Mouse (Mus musculus) CH12.LX (cell line): ENCODE data around the gene Cryzl2. TPM values are rescaled to one million over a fixed set of nuclear protein-coding genes. Genes with fewer than 3 reads are reported as not detected.
A peak's percentile ranks its signal among the peaks of the same experiment; 100 is the strongest.

Source experiments
- DNase-seq: peaks from one replicate; pipeline ENCODE4 v3.0.0-alpha.2; 2013; ENCODE audit errors: extremely low read depth
- H3K27ac ChIP-seq: 2 replicates; pipeline ENCODE4 v1.5.1; 2012; ENCODE audit warnings: low read depth, mild to moderate bottlenecking, control low read depth, moderate library complexity; ENCODE audit not compliant: insufficient read depth
- H3K27me3 ChIP-seq: replicated peaks from 2 replicates; pipeline ENCODE3; 2012; ENCODE audit warnings: inconsistent platforms
- H3K36me3 ChIP-seq, 2 experiments: replicated peaks in 1 of 2; 2 replicates each; pipeline versions ENCODE3 to v1.6.1; 2012; ENCODE audit warnings: inconsistent platforms in 1 of 2, low read length in 1 of 2, mild to moderate bottlenecking in 1 of 2, mixed read lengths in 1 of 2, moderate library complexity in 1 of 2; ENCODE audit not compliant: control insufficient read depth in 1 of 2, insufficient read depth in 1 of 2
- H3K4me1 ChIP-seq, 2 experiments: 2 replicates each; pipeline ENCODE4 v1.6.1; 2012; ENCODE audit warnings: inconsistent platforms in 1 of 2, moderate library complexity in 1 of 2; ENCODE audit not compliant: insufficient read depth in 2 of 2, control insufficient read depth in 1 of 2
- H3K4me2 ChIP-seq: 2 replicates; pipeline ENCODE4 v1.6.1; 2012; ENCODE audit warnings: low read depth, mild to moderate bottlenecking, control low read depth; ENCODE audit not compliant: poor library complexity, insufficient read depth, severe bottlenecking
- H3K4me3 ChIP-seq, 3 experiments: fragments of 150-350 bp in 1 of 3; sonication (generic) in 1 of 3; replicated peaks in 1 of 3; 2 replicates each; pipeline versions ENCODE3 to v1.5.1; 2011 to 2012; ENCODE audit warnings: low read depth in 2 of 3, low read length in 2 of 3, mild to moderate bottlenecking in 2 of 3, moderate library complexity in 2 of 3, control low read depth in 1 of 3, improper control_type of control experiment in 1 of 3, inconsistent platforms in 1 of 3, mixed read lengths in 1 of 3; ENCODE audit not compliant: poor library complexity in 1 of 3
- H3K79me2 ChIP-seq: replicated peaks from 2 replicates; pipeline ENCODE4 v1.6.1; 2012; ENCODE audit warnings: mild to moderate bottlenecking, moderate library complexity; ENCODE audit not compliant: control insufficient read depth, poor library complexity, insufficient read depth, severe bottlenecking; ENCODE audit errors: extremely low read depth
- H3K9ac ChIP-seq: 2 replicates; pipeline ENCODE4 v1.6.1; 2012; ENCODE audit warnings: low read depth, mild to moderate bottlenecking, control low read depth, moderate library complexity; ENCODE audit not compliant: insufficient read depth
- H3K9me3 ChIP-seq: replicated peaks from 2 replicates; pipeline ENCODE3; 2012; ENCODE audit warnings: low read length, inconsistent platforms, mixed read lengths
- BHLHE40 ChIP-seq: IDR thresholded peaks from 2 replicates; pipeline ENCODE4 v1.6.1; 2011; ENCODE audit warnings: mild to moderate bottlenecking, low read depth, low read length, improper control_type of control experiment
- CHD1 ChIP-seq: IDR thresholded peaks from 2 replicates; pipeline ENCODE4 v1.6.1; 2012; ENCODE audit warnings: low read depth, low read length, improper control_type of control experiment, inconsistent platforms
- CHD2 ChIP-seq: IDR thresholded peaks from 2 replicates; pipeline ENCODE4 v1.6.1; 2011; ENCODE audit warnings: low read length, improper control_type of control experiment
- CTCF ChIP-seq, 2 experiments: IDR thresholded peaks in 1 of 2; conservative IDR thresholded peaks in 1 of 2; 2 replicates each; pipeline ENCODE4 v1.5.1; 2011 to 2012; ENCODE audit warnings: low read depth in 2 of 2, low read length in 2 of 2, improper control_type of control experiment in 1 of 2, inconsistent platforms in 1 of 2, mild to moderate bottlenecking in 1 of 2, moderate library complexity in 1 of 2
- E2F4 ChIP-seq: IDR thresholded peaks from 2 replicates; pipeline ENCODE4 v1.6.1; 2011; ENCODE audit warnings: low read depth, low read length, improper control_type of control experiment; ENCODE audit not compliant: insufficient replicate concordance
- ELF1 ChIP-seq: IDR thresholded peaks from 2 replicates; pipeline ENCODE4 v1.6.1; 2014; ENCODE audit warnings: low read depth, mild to moderate bottlenecking, inconsistent platforms, low read length, improper control_type of control experiment
- EP300 ChIP-seq: IDR thresholded peaks from 2 replicates; pipeline ENCODE4 v1.6.1; 2011; ENCODE audit warnings: low read length, improper control_type of control experiment
- ETS1 ChIP-seq: conservative IDR thresholded peaks from 2 replicates; pipeline ENCODE4 v1.6.1; 2012; ENCODE audit warnings: low read depth, mild to moderate bottlenecking, inconsistent platforms, low read length, improper control_type of control experiment, moderate library complexity
- GABPA ChIP-seq: IDR thresholded peaks from 2 replicates; pipeline ENCODE4 v1.6.1; 2012; ENCODE audit warnings: low read depth, low read length, improper control_type of control experiment, inconsistent platforms; ENCODE audit not compliant: insufficient replicate concordance
- HCFC1 ChIP-seq: IDR thresholded peaks from 2 replicates; pipeline ENCODE4 v1.6.1; 2012; ENCODE audit warnings: low read depth, mild to moderate bottlenecking, inconsistent platforms, low read length, improper control_type of control experiment
- IRF4 ChIP-seq: IDR thresholded peaks from 2 replicates; pipeline ENCODE4 v1.6.1; 2014; ENCODE audit warnings: low read depth, mild to moderate bottlenecking, inconsistent platforms, low read length, improper control_type of control experiment
- JUN ChIP-seq: IDR thresholded peaks from 2 replicates; pipeline ENCODE4 v1.6.1; 2011; ENCODE audit warnings: low read depth, mild to moderate bottlenecking, low read length, improper control_type of control experiment, moderate library complexity; ENCODE audit not compliant: insufficient read depth
- JUND ChIP-seq: conservative IDR thresholded peaks from 2 replicates; pipeline ENCODE4 v1.6.1; 2011; ENCODE audit warnings: low read depth, low read length, improper control_type of control experiment
- KAT2A ChIP-seq: IDR thresholded peaks from 2 replicates; pipeline ENCODE4 v1.6.1; 2012; ENCODE audit warnings: low read length, improper control_type of control experiment, inconsistent platforms; ENCODE audit not compliant: insufficient replicate concordance
- MAFK ChIP-seq: IDR thresholded peaks from 2 replicates; pipeline ENCODE4 v1.6.1; 2011; ENCODE audit warnings: low read length, improper control_type of control experiment; ENCODE audit not compliant: insufficient replicate concordance
- MAZ ChIP-seq: IDR thresholded peaks from 2 replicates; pipeline ENCODE4 v1.6.1; 2012; ENCODE audit warnings: low read depth, mild to moderate bottlenecking, inconsistent platforms, low read length, improper control_type of control experiment, moderate library complexity
- MXI1 ChIP-seq: IDR thresholded peaks from 2 replicates; pipeline ENCODE4 v1.6.1; 2011; ENCODE audit warnings: mild to moderate bottlenecking, low read depth, low read length, improper control_type of control experiment
- MYC ChIP-seq: IDR thresholded peaks from 2 replicates; pipeline ENCODE4 v1.6.1; 2011; ENCODE audit warnings: low read depth, mild to moderate bottlenecking, improper control_type of control experiment, low read length
- NELFE ChIP-seq: IDR thresholded peaks from 2 replicates; pipeline ENCODE4 v1.6.1; 2011; ENCODE audit warnings: low read depth, low read length, improper control_type of control experiment
- NRF1 ChIP-seq: IDR thresholded peaks from 2 replicates; pipeline ENCODE4 v1.6.1; 2014; ENCODE audit warnings: low read depth, mild to moderate bottlenecking, inconsistent platforms, low read length, improper control_type of control experiment, moderate library complexity
- POLR2A ChIP-seq: IDR thresholded peaks from 2 replicates; pipeline ENCODE4 v1.6.1; 2011; ENCODE audit warnings: low read depth, mild to moderate bottlenecking, improper control_type of control experiment, low read length
- RCOR1 ChIP-seq: conservative IDR thresholded peaks from 2 replicates; pipeline ENCODE4 v1.6.1; 2012; ENCODE audit warnings: low read depth, mild to moderate bottlenecking, inconsistent platforms, low read length, improper control_type of control experiment
- SIN3A ChIP-seq: IDR thresholded peaks from 2 replicates; pipeline ENCODE4 v1.6.1; 2012; ENCODE audit warnings: low read length, improper control_type of control experiment, inconsistent platforms
- SMC3 ChIP-seq: IDR thresholded peaks from 2 replicates; pipeline ENCODE4 v1.6.1; 2011; ENCODE audit warnings: low read depth, low read length, improper control_type of control experiment
- TCF12 ChIP-seq: IDR thresholded peaks from 2 replicates; pipeline ENCODE4 v1.6.1; 2014; ENCODE audit warnings: low read depth, mild to moderate bottlenecking, inconsistent platforms, low read length, improper control_type of control experiment
- ZMIZ1 ChIP-seq: IDR thresholded peaks from 2 replicates; pipeline ENCODE4 v1.6.1; 2012; ENCODE audit warnings: low read depth, mild to moderate bottlenecking, inconsistent platforms, low read length, improper control_type of control experiment
- dilution Hi-C: fragments of 300-500 bp; cut with MboI; formaldehyde crosslinking; loops from 2 replicates; pipeline ENCODE4 v1.14.3; 2020; ENCODE audit warnings: low sequenced_read_pairs; ENCODE audit not compliant: extremely low pct_unique_long_range_greater_than_20kb, extremely low pct_ligation_motif_present
- in situ Hi-C: fragments of 300-500 bp; cut with MboI; formaldehyde crosslinking; loops from 3 replicates; pipeline ENCODE4 v1.14.3; 2019; ENCODE audit warnings: low sequenced_read_pairs, low pct_ligation_motif_present, low pct_unique_long_range_greater_than_20kb, mixed read lengths
- polyA plus RNA-seq: library from polyadenylated mRNA; unstranded; fragments of >175 nt; gene quantifications from 2 replicates; pipeline ENCODE4 v1.2.1, GENCODE M21; 2012; ENCODE audit warnings: low read depth; ENCODE audit not compliant: insufficient read length
- total RNA-seq, 2 experiments: library from RNA; depleted of rRNA; stranded (reverse); fragments of 300-350 nt in 1 of 2; fragments of >200 nt in 1 of 2; gene quantifications; 2 replicates each; pipeline ENCODE4 v1.2.3; 2012 to 2014

Gene Cryzl2
- total and polyA plus RNA-seq, 3 experiments, result 22.5 to 41.0 (median 25.0) TPM

DNA sequence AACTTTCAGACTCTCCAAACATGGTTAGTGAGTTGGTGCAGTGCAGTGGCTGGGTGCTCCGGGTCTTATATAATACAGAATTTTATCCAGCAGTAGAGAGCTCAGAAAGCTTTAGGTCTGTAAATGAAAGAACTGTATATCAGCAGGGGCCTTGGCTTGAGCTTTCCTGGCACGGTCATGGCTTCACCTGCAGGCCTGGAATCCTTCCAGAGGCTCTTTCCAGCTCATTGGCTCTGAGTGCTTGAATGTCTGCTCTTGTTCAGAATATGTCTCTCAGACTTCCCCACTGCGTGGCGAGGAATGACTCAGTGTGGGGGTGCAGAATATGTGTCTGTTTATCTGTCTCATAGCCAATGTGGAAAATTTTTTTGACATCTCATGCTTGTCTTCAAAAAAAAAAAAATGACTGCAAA lies 59.7 kb downstream of the Cryzl2 start (continued):
- TF ChIP-seq TCF12 (0 out of 2 replicates have a peak, but pooled peaks have one; percentile 17), KAT2A (no peak), NELFE (no peak)

DNA sequence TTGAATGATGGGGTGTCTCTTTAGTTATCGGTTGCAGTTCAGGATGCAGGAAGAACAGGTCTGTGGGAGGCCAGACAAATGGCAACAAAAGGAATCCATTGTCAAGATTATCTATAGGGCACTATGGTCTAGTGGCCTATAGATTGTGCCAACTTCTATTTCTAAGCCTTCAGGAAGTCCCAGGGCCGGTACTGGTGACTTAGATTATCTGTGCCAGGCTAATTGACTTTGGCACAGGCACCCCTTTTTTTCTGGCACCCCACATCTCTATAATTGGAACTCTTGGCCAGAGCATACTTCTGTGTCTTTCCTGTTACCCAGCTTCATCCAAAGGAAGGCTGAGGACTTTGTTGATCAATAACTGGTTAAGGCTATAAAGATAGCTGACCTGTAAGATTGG lies 61.0 kb downstream of the Cryzl2 start:
- Histone ChIP-seq H3K4me2 (no peak overlapping the region), H3K27me3 (no peaks in the 10 kb centered on the region), H3K9ac (no peak overlapping the region), H3K79me2 (no peaks in the 10 kb centered on the region; the same call in 1 of the 2 replicates), H3K4me1 (peaks cover 8 to 22% of the 10 kb centered on the region in 2 experiments)
- TF ChIP-seq CHD2 (no peak), MXI1 (no peak), HCFC1 (no peak), IRF4 (no peak), BHLHE40 (no peak), CHD1 (no peak), NRF1 (no peak), SIN3A (no peak), MYC (no peak), MAZ (no peak), RCOR1 (no peak), CTCF (conservative IDR thresholded peaks at IDR 0.05 in 1 of 2, IDR thresholded peaks at IDR 0.05 in 1 of 2; ENCODE audit: low read depth in 2 of 2, low read length in 2 of 2) (no peak), E2F4 (no peak), ZMIZ1 (no peak), POLR2A (no peak), JUND (no peak), NELFE (no peak), ELF1 (no peak), MAFK (no peak)
- TF ChIP-seq, all 38 proteins: peak for 0
- in situ Hi-C loops (no loop called here), dilution Hi-C loops (no loop called here)
- Histone ChIP-seq H3K36me3 (peaks cover 0 to 18% of the 10 kb centered on the region in 2 experiments), H3K9me3 (no peaks in the 10 kb centered on the region), H3K4me3 (no peak overlapping the region), H3K27ac (no peak overlapping the region)
- no peak for DNase-seq

DNA sequence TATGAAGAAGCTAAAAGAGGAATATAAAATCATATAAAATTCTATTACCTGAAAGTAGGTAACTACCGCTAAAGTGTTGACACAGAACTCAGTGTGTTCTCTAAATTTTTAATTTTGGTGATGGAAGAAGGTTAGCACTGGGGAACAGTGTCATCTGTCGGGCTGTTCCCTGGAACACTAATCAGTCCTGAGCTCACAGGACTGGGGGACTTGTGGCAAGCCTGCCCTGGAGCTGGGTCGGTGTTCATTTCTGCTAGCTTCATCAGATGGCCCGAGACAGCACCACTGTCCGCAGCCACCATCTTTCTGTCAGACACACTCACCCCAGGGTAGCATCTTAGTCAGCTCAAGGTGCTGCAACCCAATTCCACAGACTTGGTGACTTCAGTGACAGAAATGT lies 63.9 kb downstream of the Cryzl2 start:
- in situ Hi-C loops, result no loop called here
- H3K4me2 ChIP-seq, result no peak overlapping the region
- H3K9ac ChIP-seq, result no peak overlapping the region
- H3K27me3 ChIP-seq, result no peaks in the 10 kb centered on the region
- H3K79me2 ChIP-seq, result no peaks in the 10 kb centered on the region; the same call in 1 of the 2 replicates
- peaks cover 8 to 14% of the 10 kb centered on the region in 2 experiments for H3K4me1 ChIP-seq
- no peak for TF ChIP-seq SMC3
- TF ChIP-seq JUN, result no peak
- TF ChIP-seq ETS1, result no peak
- no peak for TF ChIP-seq MAFK
- no peak for TF ChIP-seq NELFE
- TF ChIP-seq EP300, result no peak
- no peak for TF ChIP-seq GABPA
- TF ChIP-seq, all 38 proteins: peak for 0
- H3K9me3 ChIP-seq, result no peaks in the 10 kb centered on the region
- no peak overlapping the region for H3K27ac ChIP-seq
- no peak for DNase-seq
- H3K4me3 ChIP-seq, result no peak overlapping the region
- peaks cover 12 to 41% of the 10 kb centered on the region in 2 experiments for H3K36me3 ChIP-seq
- dilution Hi-C loops, result no loop called here
